Mouse (Mus musculus): Measurements from ENCODE around the gene Adamts4.

DNA sequence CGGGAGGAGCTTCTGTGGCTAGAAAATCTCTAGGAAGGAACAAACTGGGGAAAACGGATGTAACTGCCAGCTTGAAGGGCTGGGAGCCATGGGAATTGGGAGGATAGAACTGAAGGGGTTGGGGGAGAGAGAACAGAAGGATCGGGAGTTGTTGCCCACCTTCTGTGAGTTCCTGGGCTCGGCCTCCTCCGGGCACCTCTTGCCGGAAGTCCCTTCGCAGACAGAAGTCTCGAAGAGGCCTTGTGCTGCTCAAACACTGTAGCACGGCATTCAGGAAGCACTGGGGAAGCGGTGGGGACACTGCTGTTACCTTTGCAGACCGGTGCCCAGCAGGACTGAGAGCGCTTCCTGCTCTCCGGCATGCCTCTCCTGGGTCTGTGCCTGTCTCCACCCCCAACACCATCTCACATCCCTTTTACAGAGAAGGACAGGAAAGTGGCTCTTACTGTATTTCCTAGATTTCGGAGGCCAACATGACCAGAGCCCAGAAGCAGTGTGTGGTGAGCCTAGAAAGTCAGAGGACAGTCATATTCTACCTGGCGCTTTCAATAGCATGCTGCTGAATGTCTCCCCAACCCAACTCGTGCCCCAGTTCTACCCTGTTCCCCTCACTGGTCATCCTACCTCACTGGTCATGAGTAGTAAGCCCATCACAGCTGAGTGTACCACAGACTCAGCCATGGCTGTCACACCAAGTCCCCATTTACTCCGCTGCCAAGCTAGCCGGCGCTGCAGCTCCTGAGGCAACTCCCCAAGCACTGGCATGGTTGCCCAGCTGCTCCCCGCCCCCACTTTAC is 35.1 kb downstream of the Adamts4 start:
- no peak for TF ChIP-seq POLR2A (IDR thresholded peaks at IDR 0.05; ENCODE audit: borderline replicate concordance, extremely low read depth, insufficient read depth, insufficient read length, poor library complexity, severe bottlenecking)
- TF ChIP-seq CTCF (IDR thresholded peaks at IDR 0.05; ENCODE audit: borderline replicate concordance, extremely low read depth, insufficient read depth, insufficient read length) = no peak

All from brain, embryonic 14.5 days (tissue).